Mouse (Mus musculus): ENCODE results near the gene Gm11559.
"Not testable (repeated sequence)": the region's sequence is repeated elsewhere in the genome, so short reads cannot be mapped to it uniquely, and the experiment has no call there.

The Gm11559 gene

DNA sequence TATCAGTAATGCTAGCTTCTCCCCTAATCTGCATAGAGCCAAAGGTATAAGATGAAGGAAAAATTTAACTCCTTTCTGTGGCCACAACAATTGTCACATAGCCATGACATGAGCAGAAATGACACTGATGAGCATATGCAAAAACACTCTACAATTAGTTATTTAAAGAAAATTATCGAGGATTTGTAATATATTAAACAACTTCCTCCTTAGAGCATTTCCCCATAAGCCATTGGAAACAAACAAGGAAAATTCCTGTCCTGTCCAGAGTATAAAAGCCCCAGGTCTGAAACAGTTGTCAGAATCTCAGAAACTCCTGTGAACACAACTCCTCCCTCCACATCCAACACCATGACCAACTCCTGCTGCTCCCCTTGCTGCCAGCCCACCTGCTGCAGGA lies at the start of gene Gm11559:
Gene Gm11559 (plus strand): TSS at position 301 of the 400 bp plus-strand sequence.
- DNase-seq: not testable (repeated sequence)

DNA sequence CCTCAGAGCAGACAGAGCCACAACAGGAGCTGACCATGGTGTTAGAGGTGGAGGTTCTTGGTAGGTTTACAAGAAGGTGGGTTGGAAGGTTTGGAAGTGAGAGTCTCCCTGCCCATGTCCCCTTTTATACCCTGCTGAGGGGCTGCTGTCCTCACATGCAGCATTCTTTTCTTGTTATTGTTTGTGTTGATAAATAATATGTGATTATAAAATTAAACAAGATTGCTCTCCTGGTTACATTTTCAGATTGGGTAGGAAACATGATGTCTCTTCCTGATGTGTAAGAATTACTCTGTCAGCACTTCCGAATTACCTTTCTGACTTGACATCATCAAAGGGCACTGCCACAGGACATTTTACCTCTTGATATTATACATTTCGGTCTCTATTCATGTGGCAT lies 48.7 kb upstream of the Gm11559 start, which contains the start of gene Gm11564:
Gene Gm11564 (minus strand): TSS at position 101 of the 400 bp plus-strand sequence.
- DNase-seq: not testable (repeated sequence)

DNA sequence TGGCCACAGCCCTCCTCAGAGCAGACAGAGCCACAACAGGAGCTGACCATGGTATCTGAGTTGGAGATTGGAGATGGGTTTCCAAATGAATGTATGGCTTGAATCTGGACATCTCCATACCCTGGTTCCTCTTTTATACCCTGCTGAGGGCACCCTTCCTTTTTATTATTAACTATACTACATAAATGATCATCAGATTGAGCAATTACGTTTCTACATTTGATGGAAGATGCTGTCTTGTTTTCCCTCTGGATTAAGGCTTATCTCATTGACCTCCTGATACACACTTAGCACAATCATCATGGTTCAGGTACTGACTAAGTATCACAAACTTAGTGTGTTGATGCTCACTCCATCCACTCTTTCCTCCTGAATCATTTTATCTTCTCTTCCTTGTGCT lies 26.3 kb upstream of the Gm11559 start, which contains the start of gene 2300003K06Rik:
Gene 2300003K06Rik (minus strand): TSS at position 101 of the 400 bp plus-strand sequence.
- no peak for DNase-seq

DNA sequence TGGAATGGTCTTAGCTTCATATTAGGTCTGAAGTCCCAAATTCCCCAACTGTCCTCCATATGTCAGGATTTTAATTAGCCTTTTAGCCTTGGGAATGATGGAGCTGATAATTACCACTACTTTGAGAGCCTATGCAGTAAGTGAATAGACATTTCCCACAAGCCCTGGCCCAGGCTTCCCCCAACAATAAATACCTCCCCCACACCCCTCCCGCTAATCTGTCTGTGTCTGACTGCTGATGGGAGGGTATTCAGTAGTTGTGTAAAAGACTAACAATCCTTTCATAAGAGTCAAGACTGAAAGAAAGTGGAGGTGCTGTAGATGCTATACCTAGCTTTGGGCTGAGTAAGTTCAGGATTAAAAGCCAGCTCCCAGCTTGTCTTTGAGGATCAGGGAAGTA lies 22.1 kb upstream of the Gm11559 start:
- no peak for DNase-seq

DNA sequence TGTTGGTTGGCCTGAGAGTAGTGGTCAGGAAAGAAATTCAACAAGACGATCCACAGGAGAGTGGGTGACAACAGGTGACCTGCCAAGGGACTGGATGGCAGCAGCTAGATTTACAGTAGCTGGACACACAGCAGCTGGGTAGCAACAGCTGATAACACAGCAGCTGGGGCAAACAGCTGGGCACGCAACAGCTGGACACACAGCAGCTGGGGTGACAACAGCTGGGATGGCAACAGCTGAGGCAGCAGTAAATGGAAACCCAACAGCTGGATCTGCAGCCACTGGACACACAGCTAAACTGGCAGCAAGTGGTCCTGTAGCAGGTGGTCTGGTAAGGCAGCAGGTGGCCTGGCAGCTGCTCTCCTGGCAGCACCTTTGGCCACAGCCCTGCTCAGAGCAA lies 17.5 kb upstream of the Gm11559 start:
- no peak for DNase-seq

DNA sequence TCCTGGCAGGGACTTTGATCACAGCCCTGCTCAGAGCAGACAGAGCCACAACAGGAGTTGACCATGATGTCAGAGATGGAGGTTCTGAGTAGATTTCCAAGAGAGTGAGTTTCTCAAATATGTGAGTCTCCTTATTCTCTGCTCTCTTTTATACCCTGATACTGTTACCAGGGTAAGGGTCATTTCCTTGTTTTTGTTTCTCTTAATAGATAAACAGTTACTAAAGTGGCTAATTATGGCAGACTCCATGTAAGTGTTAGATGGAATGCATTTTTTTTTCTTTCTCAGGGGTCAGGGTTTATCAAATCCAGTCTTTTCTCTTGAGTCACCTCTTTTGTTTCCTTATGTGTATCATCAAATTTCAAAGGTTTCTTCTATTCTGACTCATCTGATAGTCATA lies 12.8 kb upstream of the Gm11559 start, which contains the start of gene Krtap4-16:
Gene Krtap4-16 (minus strand): TSS at position 101 of the 400 bp plus-strand sequence.
- no peak for DNase-seq

DNA sequence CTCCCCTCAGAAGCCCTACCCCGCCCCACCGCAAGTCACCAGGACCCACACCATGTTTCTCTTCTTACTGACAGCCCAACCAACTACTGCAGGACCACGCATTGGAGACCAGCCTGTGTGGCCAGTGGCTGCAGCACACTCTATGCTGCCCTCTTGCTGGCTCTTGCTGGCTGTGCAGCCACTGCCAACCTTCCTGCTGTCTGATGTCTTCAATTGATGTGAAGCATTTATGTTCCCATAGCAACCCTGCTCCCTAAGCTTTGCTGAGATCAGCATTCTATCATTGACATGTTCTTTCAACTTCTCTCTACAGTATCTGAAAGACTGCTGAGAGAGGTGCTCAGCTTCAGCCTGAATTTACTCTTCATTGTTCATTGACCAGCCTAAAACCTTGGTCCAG lies 10.2 kb upstream of the Gm11559 start:
- DNase-seq: no peak

DNA sequence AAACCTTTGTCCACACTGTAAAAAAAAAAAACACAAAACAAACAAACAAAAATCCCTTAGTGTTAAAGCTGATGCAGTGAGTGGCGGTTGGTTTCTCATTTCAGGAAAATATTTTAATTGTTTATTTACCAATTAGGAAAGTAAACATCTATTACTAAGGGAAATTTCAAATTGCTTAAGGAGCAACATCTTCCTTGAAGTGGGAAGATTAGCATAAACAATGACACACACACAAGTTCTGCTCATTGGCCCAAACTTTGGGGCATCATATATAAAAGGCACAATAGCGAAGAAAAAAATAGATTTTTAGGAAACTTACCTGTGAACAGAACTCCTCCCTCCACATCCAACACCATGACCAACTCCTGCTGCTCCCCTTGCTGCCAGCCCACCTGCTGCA lies 6.7 kb upstream of the Gm11559 start, which contains the start of gene Gm11568:
Gene Gm11568 (plus strand): TSS at position 301 of the 400 bp plus-strand sequence.
- DNase-seq: no peak

DNA sequence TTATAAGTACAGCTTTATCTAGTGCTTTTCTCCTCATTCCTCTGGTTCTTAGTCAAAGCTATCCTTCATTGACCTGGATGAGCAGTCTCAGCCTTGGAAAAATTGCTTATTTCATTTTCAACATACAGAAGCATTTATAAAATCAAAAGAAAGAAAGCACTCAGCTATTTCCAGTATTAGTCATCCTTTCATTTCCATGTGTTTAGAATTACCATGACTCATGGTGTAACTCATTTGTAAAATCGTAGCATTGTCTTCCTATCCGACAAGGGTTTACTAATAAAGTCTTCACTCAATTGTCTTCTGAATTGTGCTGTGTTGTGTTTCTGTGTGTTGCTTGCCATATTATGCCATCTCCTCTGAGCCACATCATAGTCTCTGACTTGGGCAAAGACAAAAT lies 5.5 kb upstream of the Gm11559 start:
- no peak for DNase-seq

DNA sequence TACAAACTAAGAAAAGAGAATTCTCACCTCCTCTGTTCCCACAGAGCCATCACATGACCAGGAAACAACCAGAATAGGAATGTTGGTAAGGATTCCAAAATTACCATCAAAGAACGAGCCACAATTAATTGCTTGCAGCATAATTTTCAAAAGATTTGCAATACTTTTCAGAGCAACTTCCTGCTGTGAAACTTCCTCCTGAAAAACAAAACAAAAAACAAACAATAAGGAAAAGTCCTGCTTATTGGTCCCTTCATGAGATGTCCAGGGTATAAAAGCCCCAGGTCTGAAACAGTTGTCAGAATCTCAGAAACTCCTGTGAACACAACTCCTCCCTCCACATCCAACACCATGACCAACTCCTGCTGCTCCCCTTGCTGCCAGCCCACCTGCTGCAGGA lies 8.8 kb downstream of the Gm11559 start, which contains the start of gene Krtap9-1:
Gene Krtap9-1 (plus strand): TSS at position 301 of the 400 bp plus-strand sequence.
- DNase-seq: not testable (repeated sequence)

DNA sequence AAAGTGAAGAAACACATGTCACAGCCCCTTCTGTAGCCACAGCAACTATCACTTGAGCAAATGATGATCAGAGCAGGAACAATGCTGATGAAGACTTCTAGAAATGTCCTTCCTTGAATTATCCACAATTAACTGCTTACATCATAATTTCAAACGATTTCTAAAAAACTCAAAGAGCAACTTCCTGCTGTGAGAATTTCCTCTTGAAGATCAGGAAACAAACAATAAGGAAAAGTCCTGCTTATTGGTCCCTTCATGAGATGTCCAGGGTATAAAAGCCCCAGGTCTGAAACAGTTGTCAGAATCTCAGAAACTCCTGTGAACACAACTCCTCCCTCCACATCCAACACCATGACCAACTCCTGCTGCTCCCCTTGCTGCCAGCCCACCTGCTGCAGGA lies 14.6 kb downstream of the Gm11559 start, which contains the start of gene Gm11567:
Gene Gm11567 (plus strand): TSS at position 301 of the 400 bp plus-strand sequence.
- not testable (repeated sequence) for DNase-seq

DNA sequence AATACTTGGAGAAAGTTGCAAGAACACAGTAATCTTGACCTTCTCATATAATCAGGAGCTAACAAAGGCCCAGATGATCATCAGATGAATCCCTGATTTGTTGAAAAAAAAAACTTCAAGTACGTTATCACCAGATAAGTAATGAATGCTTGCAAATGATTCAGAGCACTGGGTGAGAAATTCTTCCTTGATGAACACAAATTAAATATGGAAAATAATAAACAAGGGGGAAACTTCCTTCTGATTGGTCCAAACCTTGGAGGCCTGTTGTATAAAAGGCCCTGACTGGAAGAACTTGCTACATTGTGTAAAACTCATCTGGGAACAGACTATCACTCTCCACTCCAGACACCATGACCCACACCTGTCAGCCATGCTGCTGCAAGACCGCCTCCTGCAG lies 43.3 kb downstream of the Gm11559 start, which contains the start of gene Krtap31-1:
Gene Krtap31-1 (plus strand): TSS at position 301 of the 400 bp plus-strand sequence.
- no peak for DNase-seq

DNA sequence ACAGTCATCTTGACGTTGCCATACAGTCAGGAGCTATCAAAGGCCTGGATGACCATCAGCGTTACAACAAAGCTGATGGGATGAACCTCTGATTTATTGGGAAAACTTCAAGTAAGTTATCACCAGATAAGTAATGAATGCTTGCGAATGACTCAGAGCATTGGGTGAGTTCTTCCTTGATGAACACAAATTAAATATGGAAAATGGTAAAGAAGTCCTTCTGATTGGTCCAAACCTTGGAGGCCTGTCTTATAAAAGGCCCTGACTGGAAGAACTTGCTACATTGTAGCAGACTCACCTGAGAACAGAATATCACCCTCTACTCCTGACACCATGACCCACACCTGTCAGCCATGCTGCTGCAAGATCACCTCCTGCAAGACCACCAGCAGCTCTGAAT lies 50.2 kb downstream of the Gm11559 start, which contains the start of gene Gm11565:
Gene Gm11565 (plus strand): TSS at position 301 of the 400 bp plus-strand sequence.
- no peak for DNase-seq

Data from lung, adult 18-20 months (tissue).